Mouse (Mus musculus): ENCODE measurements around the gene Hipk3.

DNA sequence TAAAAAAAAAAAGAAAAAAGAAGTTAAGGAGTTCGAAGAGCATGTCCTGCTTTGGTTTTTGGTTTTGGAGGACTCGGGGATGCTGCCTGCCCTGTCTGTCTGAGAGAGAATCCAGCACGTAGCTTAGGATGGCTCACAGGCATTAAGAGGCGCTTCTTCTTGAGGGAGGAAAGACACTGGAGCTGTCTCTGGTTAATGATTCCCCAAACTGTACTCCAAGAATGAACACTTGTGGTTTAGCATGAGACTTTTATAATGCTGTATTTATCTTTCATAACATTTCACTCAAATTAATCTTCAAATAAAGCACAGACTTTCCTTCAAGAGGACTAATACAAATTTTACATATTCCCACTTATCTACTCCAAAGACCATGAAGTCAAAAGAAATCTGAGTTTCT is 15.2 kb downstream of the Hipk3 start:
- no peak for TF ChIP-seq CTCF (IDR thresholded peaks at IDR 0.05; ENCODE audit: control insufficient read depth, insufficient read depth, low read length)
- TF ChIP-seq POLR2A (IDR thresholded peaks at IDR 0.05; ENCODE audit: borderline replicate concordance, control insufficient read depth, low read depth, low read length), result no peak
